Mouse (Mus musculus) MEL (cell line): ENCODE measurements at regions not wholly inside any gene's neighbourhood (a gene's known extent, or its start where the extent isn't known, plus 50 kb on each side); places are given as distances from the start of the nearest gene placed in this dataset.

Source experiments
- DNase-seq: peaks from one replicate; pipeline ENCODE4 v3.0.0; 2011; ENCODE audit warnings: low read depth, low spot score
- H3K27ac ChIP-seq: 2 replicates; pipeline ENCODE4 v1.5.1; 2012; ENCODE audit warnings: low read depth, mild to moderate bottlenecking, control low read depth, low read length, moderate library complexity; ENCODE audit not compliant: control insufficient read depth
- H3K27me3 ChIP-seq, 2 experiments: fragments of 150-350 bp in 1 of 2; sonication (generic) in 1 of 2; 2 replicates each; pipeline ENCODE4 v1.6.1; 2012; ENCODE audit warnings: low read length in 2 of 2, mild to moderate bottlenecking in 2 of 2, improper control_type of control experiment in 1 of 2, moderate library complexity in 1 of 2; ENCODE audit not compliant: insufficient read depth in 2 of 2, control insufficient read depth in 1 of 2
- H3K36me3 ChIP-seq, 2 experiments: 2 replicates each; pipeline ENCODE4 v1.6.1; 2012 to 2014; ENCODE audit warnings: low read length in 2 of 2, improper control_type of control experiment in 1 of 2, inconsistent platforms in 1 of 2, mild to moderate bottlenecking in 1 of 2; ENCODE audit not compliant: insufficient read depth in 2 of 2, control insufficient read depth in 1 of 2
- H3K4me1 ChIP-seq, 2 experiments: fragments of 150-350 bp in 1 of 2; sonication (generic) in 1 of 2; 2 replicates each; pipeline ENCODE4 v1.6.1; 2012; ENCODE audit warnings: low read length in 2 of 2, improper control_type of control experiment in 1 of 2, mild to moderate bottlenecking in 1 of 2; ENCODE audit not compliant: insufficient read depth in 2 of 2, control insufficient read depth in 1 of 2
- H3K4me3 ChIP-seq, 2 experiments: fragments of 150-350 bp in 1 of 2; sonication (generic) in 1 of 2; 2 replicates each; pipeline ENCODE4 v1.5.1; 2012; ENCODE audit warnings: low read depth in 2 of 2, low read length in 2 of 2, mild to moderate bottlenecking in 2 of 2, moderate library complexity in 2 of 2, control low read depth in 1 of 2, improper control_type of control experiment in 1 of 2; ENCODE audit not compliant: control insufficient read depth in 1 of 2, insufficient read depth in 1 of 2
- H3K79me2 ChIP-seq: 2 replicates; pipeline ENCODE4 v1.6.1; 2012; ENCODE audit warnings: mild to moderate bottlenecking, low read length, moderate library complexity; ENCODE audit not compliant: control insufficient read depth, poor library complexity, insufficient read depth
- H3K9ac ChIP-seq: 2 replicates; pipeline ENCODE4 v1.6.1; 2012; ENCODE audit warnings: low read depth, mild to moderate bottlenecking, control low read depth, low read length, moderate library complexity; ENCODE audit not compliant: control insufficient read depth, poor library complexity, severe bottlenecking
- H3K9me3 ChIP-seq: fragments of 150-350 bp; sonication (generic); replicated peaks from 2 replicates; pipeline ENCODE4 v1.6.1; 2012; ENCODE audit warnings: mild to moderate bottlenecking, low read length, improper control_type of control experiment, moderate library complexity; ENCODE audit not compliant: insufficient read depth
- BHLHE40 ChIP-seq: IDR thresholded peaks from 2 replicates; pipeline ENCODE4 v1.6.1; 2012; ENCODE audit warnings: low read depth, mild to moderate bottlenecking, inconsistent platforms, low read length, improper control_type of control experiment, borderline replicate concordance
- CHD1 ChIP-seq: IDR thresholded peaks from 2 replicates; pipeline ENCODE4 v1.6.1; 2012; ENCODE audit warnings: low read depth, mild to moderate bottlenecking, inconsistent platforms, low read length, improper control_type of control experiment
- CTCF ChIP-seq, 3 experiments: IDR thresholded peaks in 2 of 3; conservative IDR thresholded peaks in 1 of 3; 2 replicates each; pipeline ENCODE4 v1.5.1; 2011 to 2012; ENCODE audit warnings: low read length in 3 of 3, low read depth in 2 of 3, mild to moderate bottlenecking in 2 of 3, improper control_type of control experiment in 1 of 3, inconsistent platforms in 1 of 3, mixed read lengths in 1 of 3, moderate library complexity in 1 of 3; ENCODE audit not compliant: control insufficient read depth in 1 of 3, insufficient read depth in 1 of 3, poor library complexity in 1 of 3, severe bottlenecking in 1 of 3
- E2F4 ChIP-seq: IDR thresholded peaks from 2 replicates; pipeline ENCODE4 v1.6.1; 2011; ENCODE audit warnings: low read depth, low read length, improper control_type of control experiment, borderline replicate concordance
- EP300 ChIP-seq, 2 experiments: IDR thresholded peaks; 2 replicates each; pipeline ENCODE4 v1.6.1; 2011; ENCODE audit warnings: improper control_type of control experiment in 2 of 2, low read length in 2 of 2, low read depth in 1 of 2, mild to moderate bottlenecking in 1 of 2
- GABPA ChIP-seq: IDR thresholded peaks from 2 replicates; pipeline ENCODE4 v1.6.1; 2012; ENCODE audit warnings: low read depth, mild to moderate bottlenecking, inconsistent platforms, low read length, improper control_type of control experiment, moderate library complexity
- JUND ChIP-seq: IDR thresholded peaks from 2 replicates; pipeline ENCODE4 v1.6.1; 2011; ENCODE audit warnings: low read depth, mild to moderate bottlenecking, improper control_type of control experiment, low read length
- KAT2A ChIP-seq: conservative IDR thresholded peaks from 2 replicates; pipeline ENCODE4 v1.6.1; 2012; ENCODE audit warnings: low read depth, low read length, improper control_type of control experiment, inconsistent platforms
- MAFK ChIP-seq: IDR thresholded peaks from 2 replicates; pipeline ENCODE4 v1.6.1; 2011; ENCODE audit warnings: low read depth, mild to moderate bottlenecking, low read length, improper control_type of control experiment, borderline replicate concordance
- MAX ChIP-seq: IDR thresholded peaks from 2 replicates; pipeline ENCODE4 v1.6.1; 2011; ENCODE audit warnings: low read length, improper control_type of control experiment
- MAZ ChIP-seq: IDR thresholded peaks from 2 replicates; pipeline ENCODE4 v1.6.1; 2012; ENCODE audit warnings: low read depth, mild to moderate bottlenecking, inconsistent platforms, low read length, improper control_type of control experiment
- MEF2A ChIP-seq: IDR thresholded peaks from 2 replicates; pipeline ENCODE4 v1.6.1; 2014; ENCODE audit warnings: low read depth, mild to moderate bottlenecking, inconsistent platforms, low read length, improper control_type of control experiment; ENCODE audit not compliant: poor library complexity, insufficient replicate concordance, severe bottlenecking; ENCODE audit errors: extremely low read depth
- MXI1 ChIP-seq: IDR thresholded peaks from 2 replicates; pipeline ENCODE4 v1.6.1; 2011; ENCODE audit warnings: mild to moderate bottlenecking, low read depth, low read length, improper control_type of control experiment
- MYB ChIP-seq: IDR thresholded peaks from 2 replicates; pipeline ENCODE4 v1.6.1; 2011; ENCODE audit warnings: mild to moderate bottlenecking, low read depth, low read length, improper control_type of control experiment
- MYC ChIP-seq: IDR thresholded peaks from 2 replicates; pipeline ENCODE4 v1.6.1; 2011; ENCODE audit warnings: low read depth, mild to moderate bottlenecking, low read length, improper control_type of control experiment, moderate library complexity
- NELFE ChIP-seq: IDR thresholded peaks from 2 replicates; pipeline ENCODE4 v1.6.1; 2011; ENCODE audit warnings: low read depth, low read length, improper control_type of control experiment
- POLR2A ChIP-seq, 2 experiments: IDR thresholded peaks; 2 replicates each; pipeline ENCODE4 v1.6.1; 2011 to 2012; ENCODE audit warnings: low read length in 2 of 2, mild to moderate bottlenecking in 2 of 2, control low read depth in 1 of 2, improper control_type of control experiment in 1 of 2, low read depth in 1 of 2, moderate library complexity in 1 of 2; ENCODE audit not compliant: control insufficient read depth in 1 of 2, insufficient read depth in 1 of 2, poor library complexity in 1 of 2
- POLR2AphosphoS5 ChIP-seq: IDR thresholded peaks from 2 replicates; pipeline ENCODE4 v1.6.1; 2012; ENCODE audit warnings: low read depth, borderline replicate concordance, mild to moderate bottlenecking, inconsistent platforms, low read length, moderate library complexity, mixed read lengths
- SIN3A ChIP-seq: IDR thresholded peaks from 2 replicates; pipeline ENCODE4 v1.6.1; 2012; ENCODE audit warnings: low read length, improper control_type of control experiment, inconsistent platforms
- UBTF ChIP-seq: IDR thresholded peaks from 2 replicates; pipeline ENCODE4 v1.6.1; 2012; ENCODE audit warnings: low read depth, mild to moderate bottlenecking, inconsistent platforms, low read length, improper control_type of control experiment, moderate library complexity, borderline replicate concordance; ENCODE audit not compliant: insufficient read depth
- USF1 ChIP-seq: IDR thresholded peaks from 2 replicates; pipeline ENCODE4 v1.6.1; 2014; ENCODE audit warnings: low read depth, mild to moderate bottlenecking, inconsistent platforms, low read length, improper control_type of control experiment, moderate library complexity
- USF2 ChIP-seq, 2 experiments: IDR thresholded peaks; 2 replicates each; pipeline ENCODE4 v1.6.1; 2011 to 2012; ENCODE audit warnings: improper control_type of control experiment in 2 of 2, low read length in 2 of 2, borderline replicate concordance in 1 of 2, inconsistent platforms in 1 of 2, low read depth in 1 of 2, mild to moderate bottlenecking in 1 of 2; ENCODE audit not compliant: insufficient read depth in 1 of 2
- ZC3H11A ChIP-seq: IDR thresholded peaks from 2 replicates; pipeline ENCODE4 v1.6.1; 2012; ENCODE audit warnings: low read depth, mild to moderate bottlenecking, inconsistent platforms, low read length, improper control_type of control experiment
- ZNF384 ChIP-seq: IDR thresholded peaks from 2 replicates; pipeline ENCODE4 v1.6.1; 2012; ENCODE audit warnings: low read depth, mild to moderate bottlenecking, inconsistent platforms, low read length, improper control_type of control experiment

- TF ChIP-seq ZC3H11A (no peak), E2F4 (no peak), MYC (no peak), USF1 (no peak), KAT2A (no peak), NELFE (no peak), MYB (no peak), CHD1 (no peak), ZNF384 (no peak), SIN3A (no peak), JUND (no peak)
- no peaks in the 10 kb centered on the region for H3K9me3 ChIP-seq
- no peak for DNase-seq
Observed at GRCm38 (mm10) chr3:34893381-34893780, 243.2 kb downstream of the Sox2 start.

GRCm38 (mm10) chr3:34903106-34903505 is 252.9 kb downstream of the Sox2 start:
- Histone ChIP-seq H3K9me3 (no peaks in the 10 kb centered on the region), H3K36me3 (no peaks in the 10 kb centered on the region), H3K27me3 (no peaks in the 10 kb centered on the region), H3K4me1 (no peaks in the 10 kb centered on the region), H3K9ac (no peak overlapping the region), H3K79me2 (no peaks in the 10 kb centered on the region), H3K4me3 (no peak overlapping the region), H3K27ac (no peak overlapping the region)
- no peak for TF ChIP-seq ZC3H11A
- TF ChIP-seq POLR2AphosphoS5 = no peak
- no peak for TF ChIP-seq JUND
- TF ChIP-seq GABPA = no peak
- no peak for TF ChIP-seq USF2 (IDR thresholded peaks at IDR 0.05; ENCODE audit: borderline replicate concordance in 1 of 2, insufficient read depth in 1 of 2, low read depth in 1 of 2, low read length in 2 of 2)
- no peak for DNase-seq

More at GRCm38 (mm10) chr3:34893381-34893780, 243.2 kb downstream of the Sox2 start:
- H3K9ac ChIP-seq = no peak overlapping the region
- H3K4me1 ChIP-seq = no peaks in the 10 kb centered on the region
- no peaks in the 10 kb centered on the region for H3K27me3 ChIP-seq
- no peaks in the 10 kb centered on the region for H3K79me2 ChIP-seq
- H3K27ac ChIP-seq = no peak overlapping the region
- no peaks in the 10 kb centered on the region for H3K36me3 ChIP-seq
- H3K4me3 ChIP-seq = no peak overlapping the region

DNA sequence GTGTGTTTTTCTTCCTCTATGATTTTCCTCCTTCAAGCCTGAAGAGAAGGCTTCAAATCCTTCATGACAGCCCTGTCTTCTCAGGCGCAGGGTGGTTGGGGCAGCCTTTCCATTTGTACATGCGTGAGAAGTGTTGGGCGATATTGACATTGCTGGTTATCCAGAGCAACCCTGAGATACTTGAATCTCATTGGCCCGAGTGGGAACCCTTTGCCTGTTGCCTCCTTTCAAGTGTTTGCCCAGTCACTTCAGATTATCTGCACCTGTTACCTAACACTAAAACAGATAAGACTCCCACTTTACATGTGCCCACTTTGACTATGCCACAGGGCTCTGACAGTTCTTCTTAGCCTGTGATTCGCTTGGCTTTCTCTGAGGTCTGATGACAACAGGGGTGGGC is 258.3 kb downstream of the Sox2 start:
- TF ChIP-seq JUND = no peak
- TF ChIP-seq ZNF384 = no peak
- no peak for TF ChIP-seq CTCF (IDR thresholded peaks at IDR 0.05 in 2 of 3, conservative IDR thresholded peaks at IDR 0.05 in 1 of 3; ENCODE audit: control insufficient read depth in 1 of 3, insufficient read depth in 1 of 3, low read depth in 2 of 3, low read length in 3 of 3, poor library complexity in 1 of 3, severe bottlenecking in 1 of 3)
- no peak for TF ChIP-seq MAFK
- TF ChIP-seq MXI1 = no peak
- TF ChIP-seq BHLHE40 = no peak
- no peak for TF ChIP-seq UBTF
- no peak for TF ChIP-seq MAX
- TF ChIP-seq POLR2A (IDR thresholded peaks at IDR 0.05; ENCODE audit: control insufficient read depth in 1 of 2, insufficient read depth in 1 of 2, low read depth in 1 of 2, low read length in 2 of 2, poor library complexity in 1 of 2) = no peak
- no peak for TF ChIP-seq USF1
- no peak for TF ChIP-seq EP300 (IDR thresholded peaks at IDR 0.05; ENCODE audit: low read depth in 1 of 2, low read length in 2 of 2)
- TF ChIP-seq POLR2AphosphoS5 = no peak
- no peak for TF ChIP-seq KAT2A
- TF ChIP-seq MEF2A = no peak
- TF ChIP-seq MAZ = no peak
- Histone ChIP-seq H3K27ac (no peak overlapping the region), H3K4me1 (no peaks in the 10 kb centered on the region), H3K9ac (no peak overlapping the region), H3K9me3 (no peaks in the 10 kb centered on the region), H3K27me3 (no peaks in the 10 kb centered on the region), H3K4me3 (no peak overlapping the region), H3K36me3 (no peaks in the 10 kb centered on the region), H3K79me2 (no peaks in the 10 kb centered on the region)
- no peak for DNase-seq
